Mouse (Mus musculus) CH12.LX (cell line): ENCODE measurements around the gene Zfp750.

ENCODE experiments used
- CTCF ChIP-seq, 2 experiments: IDR thresholded peaks in 1 of 2; conservative IDR thresholded peaks in 1 of 2; 2 replicates each; pipeline ENCODE4 v1.5.1; 2011 to 2012; ENCODE audit warnings: low read depth in 2 of 2, low read length in 2 of 2, improper control_type of control experiment in 1 of 2, inconsistent platforms in 1 of 2, mild to moderate bottlenecking in 1 of 2, moderate library complexity in 1 of 2
- EP300 ChIP-seq: IDR thresholded peaks from 2 replicates; pipeline ENCODE4 v1.6.1; 2011; ENCODE audit warnings: low read length, improper control_type of control experiment
- ETS1 ChIP-seq: conservative IDR thresholded peaks from 2 replicates; pipeline ENCODE4 v1.6.1; 2012; ENCODE audit warnings: low read depth, mild to moderate bottlenecking, inconsistent platforms, low read length, improper control_type of control experiment, moderate library complexity
- IRF4 ChIP-seq: IDR thresholded peaks from 2 replicates; pipeline ENCODE4 v1.6.1; 2014; ENCODE audit warnings: low read depth, mild to moderate bottlenecking, inconsistent platforms, low read length, improper control_type of control experiment
- POLR2A ChIP-seq: IDR thresholded peaks from 2 replicates; pipeline ENCODE4 v1.6.1; 2011; ENCODE audit warnings: low read depth, mild to moderate bottlenecking, improper control_type of control experiment, low read length
- ZMIZ1 ChIP-seq: IDR thresholded peaks from 2 replicates; pipeline ENCODE4 v1.6.1; 2012; ENCODE audit warnings: low read depth, mild to moderate bottlenecking, inconsistent platforms, low read length, improper control_type of control experiment

GRCm38 (mm10) chr11:121545398-121546034 lies 26.4 kb upstream of the Zfp750 start:
- peak; percentile 43; the same call in 1 of the 2 replicates for TF ChIP-seq ETS1
- TF ChIP-seq EP300: peak; percentile 54
- no peak for TF ChIP-seq ZMIZ1
- TF ChIP-seq POLR2A: no peak
- no peak for TF ChIP-seq CTCF (conservative IDR thresholded peaks at IDR 0.05 in 1 of 2, IDR thresholded peaks at IDR 0.05 in 1 of 2; ENCODE audit: low read depth in 2 of 2, low read length in 2 of 2)
- TF ChIP-seq IRF4: peak; percentile 81
